Mouse (Mus musculus) adrenal gland, postnatal 36 days (tissue): ENCODE measurements at regions not wholly inside any gene's neighbourhood (a gene's known extent, or its start where the extent isn't known, plus 50 kb on each side); places are given as distances from the start of the nearest gene placed in this dataset.
A peak's percentile ranks its signal among the peaks of the same experiment; 100 is the strongest.

ENCODE experiments used
- DNase-seq, 2 experiments: peaks; one replicate each; pipeline ENCODE4 v3.0.0; 2021; ENCODE audit warnings: mixed read lengths in 1 of 2

DNA sequence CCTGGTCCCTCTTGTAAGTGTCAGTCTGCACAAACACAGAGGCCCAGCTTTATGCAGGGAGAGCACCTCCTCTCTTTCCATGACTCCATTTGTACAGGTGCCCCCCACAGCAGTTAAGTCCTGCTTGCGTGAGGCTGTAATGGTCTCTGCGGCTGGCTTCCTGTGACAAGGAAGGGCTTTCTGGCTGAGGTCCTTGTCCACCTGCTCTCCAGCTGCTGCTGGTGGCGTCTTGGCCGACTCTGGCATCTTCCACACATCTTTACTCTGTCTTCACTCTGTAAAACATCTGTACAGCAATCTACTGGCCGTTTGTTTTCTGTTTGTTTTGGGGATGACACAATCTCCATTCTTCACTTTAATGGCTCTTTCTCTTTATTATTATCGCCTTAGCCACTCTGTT is 60.8 kb downstream of the Rpusd4 start:
- DNase-seq: no peak

DNA sequence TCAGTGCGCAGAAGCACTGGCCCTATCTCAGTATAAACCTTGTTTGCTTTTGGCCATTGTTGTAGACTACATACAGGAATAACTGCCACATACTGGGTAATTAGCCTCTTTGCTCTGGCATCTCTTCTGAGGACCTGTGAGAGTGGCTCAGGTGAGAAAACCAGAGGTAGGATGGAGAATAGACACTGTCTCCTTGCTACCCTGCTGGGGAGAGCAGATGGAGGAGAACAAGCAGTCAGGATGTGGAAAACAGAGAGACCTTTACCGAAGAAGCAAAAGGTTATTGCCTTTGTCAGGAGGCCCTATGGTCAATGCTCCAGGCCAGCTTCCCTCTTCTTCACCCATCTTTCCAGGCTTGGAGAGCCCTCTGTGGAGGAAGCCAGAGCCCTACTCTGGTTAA is 62.7 kb downstream of the Rpusd4 start:
- no peak for DNase-seq

DNA sequence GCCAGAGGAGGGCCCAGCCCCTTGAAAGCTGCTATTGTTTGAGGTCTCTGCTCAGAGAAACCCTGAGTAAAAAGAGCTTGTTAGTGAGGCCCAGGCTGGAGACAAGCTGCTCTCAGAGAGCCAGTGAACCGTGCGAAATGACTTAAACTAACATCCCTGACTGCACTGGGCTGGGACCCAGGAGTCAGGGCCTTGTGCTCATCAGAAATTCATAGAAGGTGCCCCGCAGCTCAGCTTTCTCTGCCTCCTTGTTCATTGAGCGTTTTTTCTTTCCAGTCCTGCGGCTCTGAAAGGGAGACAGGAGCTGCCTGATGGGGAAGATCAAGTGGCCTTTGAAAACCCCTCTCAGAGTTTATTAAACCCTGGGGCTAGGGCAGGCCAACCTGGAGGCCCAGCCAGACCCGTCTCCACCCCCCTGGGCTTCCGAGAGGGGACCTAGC is 63.6 kb downstream of the Rpusd4 start:
- DNase-seq: no peak

DNA sequence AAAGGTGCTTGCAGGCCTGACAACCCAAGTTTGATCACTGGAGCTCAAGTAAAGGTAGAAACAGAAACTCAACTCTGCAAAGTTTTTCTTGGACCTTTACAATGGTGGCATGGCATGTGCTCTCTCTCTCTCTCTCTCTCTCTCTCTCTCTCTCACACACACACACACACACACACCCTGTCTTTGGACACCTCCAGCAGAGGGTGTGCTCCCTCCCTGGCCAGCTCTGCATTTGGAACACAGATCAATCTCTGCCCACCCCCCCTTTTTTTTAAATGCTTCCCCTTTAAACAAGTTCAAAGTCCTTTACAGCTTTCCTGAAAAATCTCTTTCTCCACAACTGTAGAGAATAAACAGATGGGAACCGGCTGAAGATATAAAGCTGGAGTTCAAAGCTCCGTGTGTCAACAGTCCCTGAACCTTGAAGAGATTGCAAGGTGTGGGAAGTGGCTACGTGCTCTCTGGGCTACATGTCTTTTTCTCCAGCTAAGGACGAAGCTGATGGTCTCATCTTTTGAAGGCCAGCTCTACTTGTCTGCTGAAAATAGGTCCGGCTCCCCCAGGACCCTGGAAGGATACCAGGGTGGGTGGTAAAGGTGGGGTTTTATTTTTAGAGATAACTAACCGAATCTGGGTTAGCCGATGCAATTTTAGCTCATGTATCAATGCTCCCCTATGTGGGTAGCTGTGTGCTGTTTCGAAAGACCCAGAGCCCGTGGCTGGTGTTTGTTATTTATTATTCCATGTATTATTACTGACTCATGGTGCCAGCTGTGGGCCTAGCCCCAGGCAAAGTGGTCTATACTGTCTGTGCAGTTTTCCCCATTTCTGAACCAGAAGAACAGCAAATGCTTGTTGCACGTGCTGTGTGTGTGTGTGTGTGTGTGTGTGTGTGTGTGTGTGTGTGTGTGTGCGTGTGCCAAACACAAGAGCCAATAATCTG is 65.3 kb downstream of the Rpusd4 start:
- DNase-seq: no peak

DNA sequence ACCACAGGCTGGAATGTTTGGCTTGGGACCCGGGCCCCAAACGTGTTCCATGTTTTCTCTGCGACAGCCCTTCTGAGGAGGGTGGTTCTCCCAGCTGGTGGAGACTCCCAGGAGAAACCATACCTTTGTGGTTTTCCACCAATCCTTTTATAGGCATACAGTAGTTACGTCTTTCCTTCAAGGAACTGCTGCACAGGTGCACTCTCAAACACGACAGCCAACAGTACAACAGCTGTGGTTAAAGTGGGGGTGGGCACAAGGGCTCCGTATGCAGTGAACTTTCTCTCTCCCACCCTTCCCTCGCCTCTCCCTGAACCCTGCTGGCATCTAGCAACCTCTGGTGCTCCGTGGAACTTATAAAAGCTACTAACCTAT is 66.0 kb downstream of the Rpusd4 start:
- no peak for DNase-seq

DNA sequence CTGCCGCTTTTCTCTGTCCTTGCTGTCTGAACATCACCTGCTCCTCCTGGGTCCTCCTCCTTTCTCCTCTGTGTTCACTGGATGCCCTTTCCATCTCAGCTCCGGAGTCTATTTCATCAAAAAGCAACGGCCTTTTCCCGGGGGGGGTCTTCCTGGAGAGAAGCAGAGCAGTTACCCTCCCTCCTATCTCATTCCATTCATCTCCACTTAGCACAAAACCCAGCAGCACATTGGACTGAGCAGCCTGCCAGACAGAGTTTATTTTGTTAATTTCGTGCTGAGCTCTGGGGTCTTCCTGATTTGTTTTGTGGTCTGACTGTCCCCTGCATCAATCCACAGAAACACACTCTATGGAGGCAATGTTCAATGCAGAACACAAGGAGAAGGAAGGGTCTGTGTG is 66.9 kb downstream of the Rpusd4 start:
- no peak for DNase-seq

DNA sequence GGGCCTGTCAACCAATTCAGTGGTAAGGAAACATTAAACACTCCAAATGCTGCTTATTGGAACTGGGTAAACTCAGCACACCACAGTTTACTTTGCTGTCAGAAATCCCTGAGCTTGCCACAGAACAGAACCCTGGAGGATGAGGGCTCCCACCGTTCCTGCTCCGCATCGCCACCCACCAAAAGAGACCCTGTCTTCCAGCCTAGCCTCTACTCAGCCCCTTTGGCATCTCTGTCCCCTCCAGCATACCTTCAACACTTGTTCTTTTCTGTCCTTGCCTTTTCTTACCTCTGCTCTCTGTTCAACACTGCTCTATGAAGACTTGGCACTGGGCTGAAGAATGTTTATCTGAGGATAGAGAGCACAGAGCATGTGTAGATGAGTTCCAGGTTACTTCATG is 67.5 kb downstream of the Rpusd4 start:
- DNase-seq: no peak

DNA sequence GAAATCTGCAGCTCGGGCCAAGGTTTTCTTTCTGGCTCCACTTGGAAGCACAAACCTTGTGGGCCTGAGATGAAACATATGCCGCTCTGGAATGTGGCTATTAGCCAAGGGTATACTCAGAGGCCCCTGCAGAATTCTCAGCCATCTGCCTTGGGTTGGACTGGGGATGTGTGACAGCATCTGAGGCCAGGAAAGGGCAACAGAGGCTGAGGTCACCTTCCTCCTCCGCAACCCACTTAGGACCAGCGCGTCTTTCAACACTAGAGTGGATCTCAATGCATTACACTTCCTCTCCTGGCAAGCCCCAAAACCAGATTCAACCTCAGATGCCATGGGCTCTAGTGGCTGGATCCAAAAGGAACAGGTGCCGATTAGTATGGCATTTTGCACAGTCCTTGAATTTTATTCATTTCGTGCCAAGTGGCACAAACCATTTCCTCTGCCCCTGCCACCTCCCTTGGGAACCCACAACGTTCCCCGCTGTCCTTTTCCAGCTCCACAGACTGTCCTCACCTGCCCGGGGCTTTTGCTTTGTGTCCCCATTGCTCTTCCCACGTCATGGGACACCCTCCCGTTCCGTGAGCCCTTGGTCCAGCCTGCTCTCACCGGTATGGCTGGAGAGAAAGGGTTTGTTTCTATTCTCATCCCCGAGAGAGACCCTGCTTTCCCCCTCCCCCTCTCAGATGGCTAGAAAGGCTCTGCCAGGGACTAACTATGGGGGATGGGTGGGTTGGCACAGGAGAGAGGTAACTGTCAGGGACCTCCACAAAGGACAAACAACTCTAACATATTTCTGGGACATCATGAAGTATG is 68.4 kb downstream of the Rpusd4 start:
- DNase-seq: peak in 1 of 2 experiments; percentile 35

DNA sequence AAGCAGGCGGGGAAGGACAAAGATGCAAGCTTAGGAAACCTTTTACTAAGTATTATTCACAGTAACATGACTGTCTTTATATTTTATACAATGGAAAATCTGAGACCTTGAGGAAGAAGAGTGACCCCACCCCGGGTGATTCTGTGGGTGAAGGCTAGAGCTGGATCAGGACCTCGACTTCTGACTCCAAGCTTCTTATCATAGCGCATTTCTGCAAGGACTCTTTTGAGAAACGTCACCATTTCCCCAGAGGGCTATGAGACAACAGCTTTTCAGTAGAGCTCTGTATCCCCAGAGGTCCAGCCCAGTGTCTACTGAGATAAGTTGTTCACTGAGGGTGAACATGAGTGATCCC is 69.0 kb downstream of the Rpusd4 start:
- peak in 1 of 2 experiments; percentile 15 for DNase-seq

DNA sequence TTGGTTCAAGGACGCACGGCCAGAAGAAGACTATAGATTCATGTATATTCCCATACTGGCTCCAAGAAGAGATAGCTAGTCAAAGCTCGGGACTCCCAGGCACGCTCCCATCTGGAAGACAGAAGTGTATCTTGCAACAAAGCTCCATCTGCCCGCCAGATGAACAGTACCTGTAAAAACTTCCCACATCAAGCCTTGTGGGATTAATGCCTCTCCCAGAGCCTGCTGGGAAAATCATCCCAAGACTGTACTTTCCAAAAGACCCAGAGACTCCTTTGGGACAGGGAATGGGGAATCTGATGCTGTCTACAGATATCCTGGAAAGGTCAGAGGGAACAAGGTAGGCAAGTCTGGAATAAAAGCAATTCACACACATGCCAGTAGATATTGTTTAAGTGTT is 71.2 kb downstream of the Rpusd4 start:
- DNase-seq: no peak

DNA sequence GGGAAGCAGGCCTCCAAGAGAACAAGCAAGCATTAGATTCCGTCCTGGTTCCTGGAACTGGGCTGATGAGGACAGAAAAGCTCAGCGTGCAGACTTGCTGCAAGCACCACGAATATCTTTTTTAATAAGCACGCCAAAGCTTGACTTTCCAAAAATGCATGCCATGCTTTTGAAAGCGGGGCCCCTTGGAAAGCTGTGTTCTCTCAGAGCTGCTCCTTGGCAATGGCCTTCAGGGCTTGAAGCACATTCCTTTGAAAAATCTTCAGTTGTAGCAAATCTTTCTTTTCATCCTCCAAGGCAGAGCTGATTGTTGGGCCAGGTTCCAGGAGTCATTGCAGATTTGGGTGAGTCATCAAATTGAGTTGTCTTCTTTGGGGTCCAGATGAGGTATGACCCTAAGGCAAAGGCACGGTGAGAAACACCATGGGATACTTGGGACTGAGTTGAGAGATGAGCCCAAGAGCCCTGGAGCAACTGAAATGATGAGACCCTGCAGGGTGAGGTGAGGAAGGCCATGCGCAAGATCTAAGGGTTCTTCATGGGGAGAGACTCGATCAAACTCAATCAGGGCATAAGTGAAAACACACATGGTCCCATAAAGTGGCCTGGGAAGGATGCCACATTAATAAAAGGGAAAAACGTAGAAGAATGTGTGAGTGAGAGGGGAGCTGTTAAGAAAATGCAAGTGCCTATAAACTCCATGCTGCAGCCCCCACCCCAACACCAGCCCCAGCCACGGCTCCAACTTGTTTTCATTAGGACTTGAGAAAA is 72.0 kb downstream of the Rpusd4 start:
- DNase-seq: no peak

DNA sequence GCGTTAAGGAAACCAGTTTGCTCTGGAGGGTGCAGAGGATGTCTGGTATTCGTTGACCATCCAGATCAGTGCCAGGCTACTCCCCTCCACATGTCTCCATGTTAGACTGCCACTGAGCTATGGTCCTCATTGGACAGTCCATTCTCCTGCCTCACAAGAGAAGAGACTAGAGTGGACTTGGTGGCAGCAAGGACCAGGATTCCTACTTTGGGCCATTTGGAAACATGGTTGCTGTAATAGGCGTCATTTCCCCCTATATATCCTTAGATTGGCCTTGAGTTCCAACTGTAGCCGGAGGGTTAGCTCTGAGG is 72.6 kb downstream of the Rpusd4 start:
- no peak for DNase-seq

DNA sequence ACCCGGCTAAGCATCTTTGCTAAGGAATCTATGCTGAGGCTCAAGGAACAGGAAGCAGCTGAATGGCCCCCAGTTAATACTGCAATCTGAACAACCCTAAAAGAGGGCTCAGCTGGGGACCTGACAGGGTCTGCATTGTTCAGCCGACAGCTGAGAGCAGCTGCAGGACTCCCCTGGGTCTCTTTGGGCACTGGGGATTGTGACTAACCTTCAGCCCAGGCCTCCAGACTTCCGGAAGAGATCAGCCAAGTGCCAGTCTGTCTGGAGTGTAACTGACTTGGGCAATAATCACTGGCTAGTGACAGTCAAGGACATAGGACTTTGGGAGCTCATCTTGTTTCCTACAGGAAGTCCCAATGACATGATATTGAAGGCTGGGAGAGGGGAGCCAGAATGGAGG is 73.1 kb downstream of the Rpusd4 start:
- DNase-seq: peak in 1 of 2 experiments; percentile 30

DNA sequence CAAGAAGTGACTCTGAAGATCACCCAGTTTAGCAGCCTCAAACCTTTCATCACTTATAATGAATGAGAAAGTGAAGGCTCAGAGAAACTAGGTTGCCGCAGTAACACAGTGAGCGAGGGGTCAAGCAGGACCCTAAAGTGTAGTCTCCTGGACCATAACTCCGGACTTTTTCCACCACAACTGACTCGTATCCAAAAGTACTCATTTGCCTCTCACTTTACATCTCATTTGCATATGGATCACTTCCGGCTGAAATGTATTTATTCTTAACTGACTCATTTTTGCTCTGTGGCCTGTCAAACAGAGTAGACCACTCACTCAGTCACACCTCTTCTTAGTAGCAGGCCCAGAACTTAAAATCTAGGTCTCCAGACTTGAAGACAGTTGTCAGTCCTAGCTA is 73.7 kb downstream of the Rpusd4 start:
- DNase-seq: no peak

DNA sequence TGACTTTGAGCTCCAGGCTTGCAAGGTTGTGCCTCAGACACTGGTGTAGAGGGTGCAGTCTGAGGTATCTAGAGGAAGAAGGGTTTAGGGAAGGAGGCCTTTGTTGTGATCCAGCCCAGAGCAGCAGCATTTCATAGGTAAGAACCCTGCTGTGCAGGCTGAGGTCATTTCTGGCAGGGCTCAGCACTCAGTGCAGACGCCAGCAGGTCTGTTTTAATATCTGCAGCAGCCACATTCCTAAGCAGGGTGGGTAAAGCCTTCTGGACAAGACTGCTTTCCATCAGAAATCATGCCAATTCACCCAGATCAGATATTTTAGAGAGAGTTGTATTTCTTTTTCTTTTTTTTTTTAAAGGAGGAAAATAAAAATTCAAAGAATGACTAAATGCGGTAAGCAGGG is 74.8 kb downstream of the Rpusd4 start:
- no peak for DNase-seq

DNA sequence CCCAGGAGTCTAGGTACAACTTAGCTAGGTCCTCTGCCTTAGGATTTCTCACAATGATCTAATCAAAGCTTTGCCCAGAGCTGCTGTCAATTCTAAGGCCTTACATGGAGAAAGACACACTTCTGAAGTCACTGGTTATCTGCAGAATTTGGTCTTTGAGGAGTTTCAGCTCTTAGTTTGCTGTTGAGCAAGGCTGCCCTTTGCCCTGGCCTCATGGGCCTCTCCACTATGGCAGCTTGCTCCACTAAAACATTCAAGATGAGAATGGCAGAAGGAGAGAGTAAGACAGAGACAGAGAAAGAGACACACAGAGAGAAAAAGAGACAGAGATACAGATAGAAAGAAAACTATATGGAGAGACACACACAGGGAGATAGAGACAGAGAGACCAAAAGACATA is 75.7 kb downstream of the Rpusd4 start:
- peak in 1 of 2 experiments; percentile 25 for DNase-seq

DNA sequence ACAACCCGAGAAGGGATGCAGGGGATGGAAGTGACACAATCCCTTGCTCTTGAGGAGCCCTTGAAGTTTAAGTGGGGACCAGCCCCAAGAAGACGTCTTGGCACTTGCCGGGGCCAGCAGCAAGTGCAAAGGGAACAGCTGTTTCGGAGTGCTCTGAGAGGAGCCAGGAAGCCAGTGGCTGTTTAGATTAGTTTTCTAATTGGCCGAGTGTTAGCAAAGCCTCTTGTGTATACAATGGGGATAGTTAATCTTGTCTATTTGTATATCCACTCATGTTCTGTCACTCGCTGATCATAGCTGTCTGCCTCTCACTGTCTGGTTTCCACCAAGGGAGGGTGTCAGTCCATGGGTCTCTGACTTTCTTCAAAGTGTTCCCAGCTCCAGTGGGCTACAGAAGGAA is 76.6 kb upstream of the Cdon start:
- no peak for DNase-seq

DNA sequence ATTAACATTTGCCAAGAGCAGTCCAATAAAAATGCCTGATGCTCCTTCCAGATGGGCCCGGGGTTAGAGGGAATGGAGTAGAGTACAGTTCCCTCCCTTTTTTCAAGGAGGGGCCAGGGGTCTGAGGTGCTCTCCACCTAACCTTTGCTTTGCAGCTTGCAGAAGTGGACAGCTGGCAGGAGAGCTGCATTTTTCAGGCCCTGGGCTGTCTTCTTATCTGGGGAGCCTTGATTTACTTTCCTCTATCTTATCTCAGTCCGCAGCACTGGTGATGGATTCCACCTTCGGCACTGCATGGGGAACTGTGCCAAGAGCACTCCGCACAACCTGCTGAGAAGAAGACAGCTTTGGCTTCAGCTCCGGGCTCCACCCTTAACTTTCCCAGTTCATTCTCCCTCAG is 74.5 kb upstream of the Cdon start:
- peak in 1 of 2 experiments; percentile 26 for DNase-seq

DNA sequence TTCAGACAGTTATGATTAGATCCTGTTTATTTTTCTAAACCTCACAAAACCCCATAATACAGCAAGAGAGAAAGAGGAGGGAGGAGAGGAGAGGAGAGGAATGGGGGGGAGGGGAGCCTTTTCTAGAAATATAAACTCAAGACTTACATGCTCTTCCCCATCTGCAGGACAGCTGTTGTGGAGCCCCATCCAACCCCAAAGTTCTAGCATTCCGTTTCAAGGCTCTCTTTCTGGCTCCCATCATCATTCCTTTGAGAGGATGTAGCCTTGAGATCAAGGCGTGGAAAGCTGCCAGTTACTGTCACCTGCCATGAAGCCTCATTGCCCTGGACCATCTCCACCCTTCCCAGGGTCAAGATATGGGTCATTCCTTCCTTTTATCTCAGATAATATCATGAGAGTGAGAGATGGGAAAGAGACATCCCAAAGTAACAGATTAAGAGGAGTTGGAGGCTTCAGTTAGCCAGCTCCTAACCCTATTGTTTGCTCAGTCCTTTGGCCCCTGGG is 70.8 kb upstream of the Cdon start:
- DNase-seq: no peak

DNA sequence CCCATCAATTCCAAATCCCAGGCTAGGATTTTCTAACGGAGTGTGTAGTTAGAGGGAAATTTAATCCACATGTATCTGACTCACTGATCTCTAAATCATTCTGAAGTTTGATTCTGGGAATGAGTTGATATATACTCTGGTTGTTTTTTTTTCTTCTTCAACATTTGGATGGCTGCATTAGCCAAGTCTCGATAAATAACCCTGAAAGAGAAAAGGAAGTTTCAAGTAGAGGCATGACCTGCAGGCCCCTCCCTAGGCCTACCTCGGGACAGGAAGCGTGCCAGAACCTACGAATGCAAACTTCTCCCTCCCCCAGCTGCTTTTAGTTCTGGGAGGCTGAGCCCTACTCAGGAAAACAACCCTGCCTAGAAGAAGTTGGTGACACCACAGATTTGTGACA is 69.4 kb upstream of the Cdon start:
- DNase-seq: no peak

DNA sequence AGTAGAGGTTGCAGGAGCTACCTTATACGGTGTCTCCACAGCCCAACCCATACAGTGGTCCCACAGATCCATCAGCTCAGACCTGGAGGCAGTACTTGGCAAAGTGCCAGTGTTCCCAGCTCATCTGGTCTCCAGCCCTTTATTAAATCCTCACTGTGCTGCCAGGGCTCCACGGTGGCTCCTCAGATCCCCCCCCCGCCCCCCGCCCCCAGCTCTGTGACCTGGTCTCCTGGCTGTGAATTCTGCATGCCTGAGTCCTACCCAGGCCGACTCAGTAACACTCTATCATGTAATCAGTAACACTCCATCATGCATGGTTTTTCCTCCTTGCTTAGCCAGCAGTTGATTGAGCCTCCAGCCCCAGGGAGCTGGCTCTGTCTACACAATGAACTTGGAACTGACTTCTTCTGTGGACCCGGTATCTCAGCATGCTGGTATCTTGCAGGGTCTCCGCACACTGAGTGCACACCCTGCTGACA is 66.2 kb upstream of the Cdon start:
- DNase-seq: no peak

DNA sequence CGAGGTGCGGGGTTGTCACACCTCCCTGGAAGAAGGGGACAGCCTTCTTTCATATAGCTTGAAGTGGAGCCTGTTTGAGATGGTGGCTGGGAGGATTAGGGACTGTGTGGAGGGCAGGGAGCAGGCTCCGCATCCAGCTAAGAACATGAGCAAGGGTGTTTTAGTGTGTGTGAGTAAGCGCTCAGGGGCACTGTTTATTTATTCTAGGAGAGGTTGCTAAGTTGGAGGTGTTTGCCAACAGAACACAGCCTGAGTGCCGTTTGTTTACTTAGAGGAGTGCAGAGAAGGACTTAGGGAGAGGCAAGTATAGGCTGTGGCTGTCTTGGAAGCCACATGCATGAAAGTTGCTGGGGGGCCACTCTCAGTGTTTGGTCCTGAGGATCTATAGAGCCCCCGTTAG is 61.2 kb upstream of the Cdon start:
- no peak for DNase-seq
